ENCODE assay signal across 10 mouse cellular contexts in genomic region chr2:156457343-156457717, GRCm38 (mm10). TPM values are rescaled to one million over a fixed set of nuclear protein-coding genes. Genes with fewer than 3 reads are reported as not detected.
DNase-seq lines count a peak whose midpoint lies in the region; ATAC-seq and TF ChIP-seq lines count a peak whose summit lies in the region.
"Had no signal": no experiment of that assay in that cellular context is flagged by ENCODE, and none has a peak within 500 bp of the region (broad histone marks: within the 10 kb centered on the region; RNA-seq: fewer than 3 reads in every experiment).

No protein-coding gene starts in this region.

- no peaks in the 10 kb centered on the region for H3K36me3 ChIP-seq in lung, postnatal 0 days (ENCODE audit: insufficient read depth, low read length)

- H3K4me1 ChIP-seq in lung, postnatal 0 days (ENCODE audit: insufficient read depth, low read depth, low read length) = no peaks in the 10 kb centered on the region

- TF ChIP-seq CTCF in lung, postnatal 0 days (IDR thresholded peaks at IDR 0.05) = no peak

- no peak overlapping the region for H3K9ac ChIP-seq in lung, postnatal 0 days (replicated peaks; ENCODE audit: low read depth)
- H3K9ac ChIP-seq: liver, embryonic 14.5 days had no signal

- H3K4me2 ChIP-seq in lung, postnatal 0 days (replicated peaks; ENCODE audit: low read depth, low read length) = no peak overlapping the region

- no peaks in the 10 kb centered on the region for H3K27me3 ChIP-seq in lung, postnatal 0 days (replicated peaks; ENCODE audit: insufficient read depth, low read length)

- H3K9me3 ChIP-seq in lung, postnatal 0 days (ENCODE audit: low read length) = no peaks in the 10 kb centered on the region

- no peak overlapping the region for H3K27ac ChIP-seq in lung, postnatal 0 days (ENCODE audit: low read length)
- H3K27ac ChIP-seq: liver, embryonic 14.5 days had no signal

- H3K4me3 ChIP-seq in lung, postnatal 0 days (ENCODE audit: low read depth, low read length) = no peak overlapping the region

- DNase-seq in cerebellum, postnatal 25 days = peak; percentile 39 to 73
- DNase-seq in cerebellum, adult 9-10 months = no peak
- DNase-seq in layer of hippocampus, adult 9-11 months = peak; percentile 25
- no peak for DNase-seq in layer of hippocampus, postnatal 25 days (ENCODE audit: extremely low spot score in 1 of 2, low spot score in 1 of 2)
- DNase-seq in brain, adult 2 months (ENCODE audit: low read depth, low spot score) = peak; percentile 53
- peak; percentile 54 for DNase-seq in lung, postnatal 0 days (ENCODE audit: low spot score)
- no peak for DNase-seq in right cerebral cortex, postnatal 36 days (ENCODE audit: low spot score in 2 of 2)

- WGBS in lung, postnatal 0 days = 27% methylated on average over 4 of the region's 4 CpGs

- TF ChIP-seq EP300 in lung, postnatal 0 days (IDR thresholded peaks at IDR 0.05) = no peak

- peak; percentile 68 for ATAC-seq in lung, postnatal 0 days
- ATAC-seq in inflammation-experienced regulatory T-cells, adult 6 months = no peak
- ATAC-seq: CD4-positive, CD25-positive, alpha-beta regulatory T cell, adult 4 months had no signal

RNA-seq across cellular contexts. Expression of gene Epb41l1, which starts 36.6 kb away (rescaled TPM):
- total RNA-seq in layer of hippocampus, postnatal 25 days (2021) = 100 to 1,000 TPM; 310 to 347 TPM
- polyA plus RNA-seq in lung, postnatal 0 days (2015; fragmentation: Nextera tagmentation; extraction: Ambion mirVana) = 1.2 and 1.7 TPM in 2 replicates
- under 1 TPM in 2 of 3 experiments, not detected in 1; 0.07 to 0.09 TPM for polyA plus RNA-seq in inflammation-experienced regulatory T-cells, adult 6 months (2017; shearing (Covaris generic))

Comparison
In these comparisons a context has a peak if more than half of its experiments do, and no peak if none do; other contexts are left out.
1. DNase-seq: peak in cerebellum, postnatal 25 days (2 of 2), layer of hippocampus, adult 9-11 months (single experiment), brain, adult 2 months (single experiment) and lung, postnatal 0 days (single experiment); none in cerebellum, adult 9-10 months (single experiment), layer of hippocampus, postnatal 25 days (0 of 2) and right cerebral cortex, postnatal 36 days (0 of 2).